Mouse (Mus musculus) thymus, adult 2 months (tissue): Measurements from ENCODE around the gene Ubn1. TPM values are rescaled to one million over a fixed set of nuclear protein-coding genes. Genes with fewer than 3 reads are reported as not detected.

Source experiments
- DNase-seq: peaks from one replicate; pipeline ENCODE4 v3.0.0; 2021
- H3K27ac ChIP-seq: fragments of 200-500 bp; 2 replicates; pipeline ENCODE4 v1.5.1; 2012; ENCODE audit warnings: low read length, control low read depth; ENCODE audit not compliant: control insufficient read depth, insufficient read depth
- H3K27me3 ChIP-seq: fragments of 200-500 bp; 2 replicates; pipeline ENCODE4 v1.6.1; 2012; ENCODE audit warnings: mild to moderate bottlenecking, low read length, moderate library complexity, mixed read lengths; ENCODE audit not compliant: control insufficient read depth, insufficient read depth
- H3K36me3 ChIP-seq: fragments of 200-500 bp; 2 replicates; pipeline ENCODE4 v1.6.1; 2012; ENCODE audit warnings: mild to moderate bottlenecking, low read length, moderate library complexity; ENCODE audit not compliant: control insufficient read depth, insufficient read depth
- H3K4me1 ChIP-seq: fragments of 200-500 bp; replicated peaks from 2 replicates; pipeline ENCODE4 v1.6.1; 2012; ENCODE audit warnings: low read length; ENCODE audit not compliant: control insufficient read depth, insufficient read depth
- H3K4me3 ChIP-seq: fragments of 200-500 bp; 2 replicates; pipeline ENCODE4 v1.5.1; 2012; ENCODE audit warnings: mild to moderate bottlenecking, low read length, control low read depth, moderate library complexity; ENCODE audit not compliant: control insufficient read depth, insufficient read depth
- CTCF ChIP-seq: fragments of 200-500 bp; IDR thresholded peaks from 2 replicates; pipeline ENCODE4 v1.5.1; 2012; ENCODE audit warnings: mild to moderate bottlenecking, control low read depth, low read length, moderate library complexity, borderline replicate concordance; ENCODE audit not compliant: control insufficient read depth, poor library complexity, insufficient read depth; ENCODE audit errors: extremely low read depth
- POLR2A ChIP-seq: fragments of 200-500 bp; IDR thresholded peaks from 2 replicates; pipeline ENCODE4 v1.6.1; 2012; ENCODE audit warnings: mild to moderate bottlenecking, low read length, control low read depth, moderate library complexity; ENCODE audit not compliant: control insufficient read depth, poor library complexity, insufficient read depth; ENCODE audit errors: extremely low read depth
- WGBS: fragments of 180-500 bp; shearing (Covaris S2); methylation state at CpG from one replicate; pipeline ENCODE4 v1.1.7; 2018; 5-methylcytosine and 5-hydroxymethylcytosine counted together
- polyA plus RNA-seq: library from polyadenylated mRNA; depleted of rRNA; stranded (reverse); fragments of >200 nt; gene quantifications from 2 replicates; pipeline ENCODE4 v1.2.3, GENCODE M21; 2012

The Ubn1 gene
- polyA plus RNA-seq, 1 experiment: 106 TPM

DNA sequence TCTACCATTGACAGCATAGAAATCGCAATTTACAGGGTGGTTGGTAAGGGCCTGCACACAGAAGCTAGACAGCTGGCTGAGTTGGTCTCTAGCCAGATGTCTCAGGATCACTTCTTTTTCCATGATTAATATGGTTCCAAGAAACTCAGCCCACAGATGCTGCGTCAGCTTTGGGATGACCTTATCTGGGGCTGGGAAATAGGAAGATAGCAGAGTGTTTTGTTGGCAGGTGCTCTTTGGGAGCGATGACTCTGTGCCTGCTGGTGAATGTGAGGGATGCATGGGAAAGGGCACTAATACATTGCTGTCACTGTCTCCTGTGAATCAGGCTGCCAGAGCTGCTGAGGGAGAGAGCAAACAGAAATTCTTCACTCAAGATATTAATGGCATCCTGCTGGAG lies 20.5 kb downstream of the Ubn1 start:
- WGBS: 93% methylated on average over 3 of the region's 3 CpGs
- H3K36me3 ChIP-seq: peaks cover 92% of the 10 kb centered on the region
- H3K27ac ChIP-seq: no peak overlapping the region
- no peak overlapping the region for H3K4me3 ChIP-seq
- H3K27me3 ChIP-seq: no peaks in the 10 kb centered on the region
- no peaks in the 10 kb centered on the region for H3K4me1 ChIP-seq
- no peak for TF ChIP-seq POLR2A
- no peak for TF ChIP-seq CTCF
- no peak for DNase-seq

- 97% methylated on average over 7 of the region's 7 CpGs for WGBS
- TF ChIP-seq CTCF (no peak), POLR2A (no peak)
- Histone ChIP-seq H3K4me3 (no peak overlapping the region), H3K4me1 (no peaks in the 10 kb centered on the region), H3K27ac (no peak overlapping the region), H3K27me3 (no peaks in the 10 kb centered on the region), H3K36me3 (peaks cover 93% of the 10 kb centered on the region)
- no peak for DNase-seq
Measured at GRCm38 (mm10) chr16:5071974-5072373, 22.1 kb downstream of the Ubn1 start.

GRCm38 (mm10) chr16:5074341-5074740 lies 24.5 kb downstream of the Ubn1 start:
- TF ChIP-seq POLR2A (no peak), CTCF (no peak)

DNA sequence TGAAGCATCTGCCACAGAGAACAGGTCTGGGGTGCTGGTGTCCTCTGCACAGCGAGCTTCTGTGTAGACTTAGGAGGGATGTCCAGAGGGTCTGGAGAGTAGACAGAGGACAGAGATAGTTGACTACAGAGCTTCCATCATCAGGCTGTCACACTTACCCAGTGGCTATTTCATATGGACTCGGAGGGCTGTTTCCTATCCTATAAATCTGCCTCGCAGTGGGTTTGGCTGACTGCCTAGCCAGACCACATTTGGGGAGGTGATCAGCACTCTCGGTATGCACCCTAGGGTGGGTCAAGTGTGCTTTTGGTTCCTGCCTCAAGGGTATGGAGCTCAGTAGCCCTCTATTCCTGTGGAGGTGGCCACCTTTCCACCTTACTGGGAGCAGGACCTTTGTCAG lies 35.3 kb downstream of the Ubn1 start:
- no peak for TF ChIP-seq POLR2A
- TF ChIP-seq CTCF: no peak
- no peak for DNase-seq
- Histone ChIP-seq H3K4me1 (no peaks in the 10 kb centered on the region), H3K27ac (no peak overlapping the region), H3K27me3 (no peaks in the 10 kb centered on the region), H3K4me3 (no peak overlapping the region), H3K36me3 (peaks cover 55% of the 10 kb centered on the region)
- WGBS: 60% methylated on average over 4 of the region's 4 CpGs

More at GRCm38 (mm10) chr16:5074341-5074740, 24.5 kb downstream of the Ubn1 start:
- WGBS: 92% methylated on average over 5 of the region's 5 CpGs
- peaks cover 98% of the 10 kb centered on the region for H3K36me3 ChIP-seq
- H3K4me3 ChIP-seq: no peak overlapping the region
- no peaks in the 10 kb centered on the region for H3K27me3 ChIP-seq
- H3K4me1 ChIP-seq: no peaks in the 10 kb centered on the region
- no peak for DNase-seq
- H3K27ac ChIP-seq: no peak overlapping the region

GRCm38 (mm10) chr16:5086179-5086578 lies 36.3 kb downstream of the Ubn1 start:
- no peak for DNase-seq
- Histone ChIP-seq H3K4me1 (no peaks in the 10 kb centered on the region), H3K27me3 (no peaks in the 10 kb centered on the region), H3K27ac (no peak overlapping the region), H3K36me3 (peaks cover 52% of the 10 kb centered on the region), H3K4me3 (no peak overlapping the region)
- no peak for TF ChIP-seq CTCF
- 98% methylated on average over 2 of the region's 2 CpGs for WGBS

- 92% methylated on average over 10 of the region's 10 CpGs for WGBS
- Histone ChIP-seq H3K4me3 (no peak overlapping the region), H3K4me1 (no peaks in the 10 kb centered on the region), H3K27me3 (no peaks in the 10 kb centered on the region), H3K36me3 (peaks cover 23% of the 10 kb centered on the region), H3K27ac (no peak overlapping the region)
- no peak for DNase-seq
- TF ChIP-seq POLR2A (no peak), CTCF (no peak)
Measured at GRCm38 (mm10) chr16:5089021-5089420, 39.2 kb downstream of the Ubn1 start.

DNA sequence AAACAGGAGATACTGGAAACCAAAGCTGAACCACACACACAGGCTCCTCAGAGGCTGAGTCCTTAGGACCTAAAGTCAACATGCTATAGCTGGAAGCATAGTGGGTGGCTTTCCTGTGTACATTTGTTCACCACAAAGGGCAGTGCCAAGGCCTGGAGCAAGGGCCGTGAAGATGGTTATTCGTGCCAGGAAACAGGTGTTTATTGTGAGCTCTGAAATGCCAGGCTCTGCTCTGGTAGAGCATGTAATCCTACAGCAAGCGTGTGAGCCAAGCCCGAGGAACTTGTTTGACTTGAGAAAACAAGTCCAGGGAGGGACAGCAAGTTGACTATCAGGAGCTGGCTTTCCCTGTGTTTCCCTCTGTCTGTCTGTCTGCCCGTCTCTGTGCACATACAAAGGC lies 43.4 kb downstream of the Ubn1 start:
- WGBS: 71% methylated on average over 5 of the region's 5 CpGs
- TF ChIP-seq CTCF (no peak), POLR2A (no peak)
- Histone ChIP-seq H3K27ac (no peak overlapping the region), H3K27me3 (no peaks in the 10 kb centered on the region), H3K4me1 (no peaks in the 10 kb centered on the region), H3K4me3 (no peak overlapping the region), H3K36me3 (no peaks in the 10 kb centered on the region)
- DNase-seq: no peak
